Mouse (Mus musculus): ENCODE results near the gene Nicn1.

DNA sequence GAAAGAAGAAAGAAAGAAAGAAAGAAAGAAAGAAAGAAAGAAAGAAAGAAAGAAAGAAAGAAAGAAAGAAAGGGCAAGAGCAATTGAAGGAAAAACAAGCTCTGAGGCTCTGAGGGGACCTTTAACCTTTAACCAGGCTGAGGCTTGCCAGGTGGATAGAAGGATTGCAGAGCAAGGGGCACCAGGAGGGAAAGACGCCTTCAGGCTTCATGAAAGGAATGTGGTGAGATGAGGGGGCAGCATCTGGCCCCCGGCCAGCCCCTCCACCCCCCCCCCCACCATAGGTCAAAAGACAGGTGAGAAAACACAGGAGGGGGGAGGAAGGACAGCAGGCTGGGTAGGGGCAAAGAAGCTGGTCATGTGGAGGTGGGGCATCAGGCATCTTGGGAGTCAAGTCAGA lies 18.3 kb upstream of the Nicn1 start:
- no peak for TF ChIP-seq CTCF (IDR thresholded peaks at IDR 0.05; ENCODE audit: low read depth, low read length)
- TF ChIP-seq POLR2A (IDR thresholded peaks at IDR 0.05; ENCODE audit: borderline replicate concordance, low read depth, low read length) = no peak

Data from bone marrow macrophage, adult 2 months (primary cell).